Mouse (Mus musculus) midbrain, embryonic 14.5 days (tissue): ENCODE results near the gene Lhx1. TPM values are rescaled to one million over a fixed set of nuclear protein-coding genes. Genes with fewer than 3 reads are reported as not detected.

Experiments used
- ATAC-seq: fragments of 200-750 bp; cut with Nextera tagmentation; 2 replicates; pipeline ENCODE4 v1.8.0; 2017; ENCODE audit warnings: moderate number of reproducible peaks, moderate library complexity; ENCODE audit not compliant: low FRiP score, low TSS enrichment
- DNase-seq: peaks from one replicate; pipeline ENCODE4 v3.0.0-alpha.2; 2015
- H3K27ac ChIP-seq: fragments of 300-500 bp; sonication (generic); replicated peaks from 2 replicates; pipeline ENCODE4 v1.5.1; 2014; ENCODE audit warnings: mild to moderate bottlenecking, low read depth, low read length, moderate library complexity
- H3K27me3 ChIP-seq: fragments of 300-500 bp; sonication (generic); 2 replicates; pipeline ENCODE4 v1.6.1; 2014; ENCODE audit warnings: low read length, control low read depth, mixed read lengths; ENCODE audit not compliant: control insufficient read depth, insufficient read depth
- H3K36me3 ChIP-seq: fragments of 300-500 bp; sonication (generic); 2 replicates; pipeline ENCODE4 v1.6.1; 2014; ENCODE audit warnings: low read length, control low read depth; ENCODE audit not compliant: control insufficient read depth, insufficient read depth
- H3K4me1 ChIP-seq: fragments of 300-500 bp; sonication (generic); 2 replicates; pipeline ENCODE4 v1.6.1; 2014; ENCODE audit warnings: mild to moderate bottlenecking, antibody characterized with exemption, low read length, control low read depth; ENCODE audit not compliant: control insufficient read depth, insufficient read depth
- H3K4me2 ChIP-seq: fragments of 300-500 bp; sonication (generic); 2 replicates; pipeline ENCODE4 v1.6.1; 2014; ENCODE audit warnings: mild to moderate bottlenecking, low read length, moderate library complexity
- H3K4me3 ChIP-seq: fragments of 300-500 bp; sonication (generic); replicated peaks from 2 replicates; pipeline ENCODE4 v1.5.1; 2014; ENCODE audit warnings: low read depth, low read length
- H3K9ac ChIP-seq: fragments of 300-500 bp; sonication (generic); replicated peaks from 2 replicates; pipeline ENCODE4 v1.6.1; 2014; ENCODE audit warnings: mild to moderate bottlenecking, low read length, moderate library complexity
- H3K9me3 ChIP-seq: fragments of 300-500 bp; sonication (generic); 2 replicates; pipeline ENCODE4 v1.6.1; 2016; ENCODE audit warnings: low read length, control low read depth, mixed read lengths; ENCODE audit not compliant: control insufficient read depth
- WGBS: fragments of 180-500 bp; shearing (Covaris S2); extraction: QIAGEN DNeasy Blood & Tissue Kit; methylation state at CpG from one replicate; pipeline ENCODE4 v1.1.7; 2014; 5-methylcytosine and 5-hydroxymethylcytosine counted together
- polyA plus RNA-seq: library from polyadenylated mRNA; unstranded; fragments of >200 nt; fragmentation: Nextera tagmentation; extraction: Ambion mirVana; gene quantifications from 2 replicates; pipeline ENCODE4 v1.2.1, GENCODE M21; 2014

The Lhx1 gene
- 49.8 and 53.0 TPM in 2 replicates for polyA plus RNA-seq

DNA sequence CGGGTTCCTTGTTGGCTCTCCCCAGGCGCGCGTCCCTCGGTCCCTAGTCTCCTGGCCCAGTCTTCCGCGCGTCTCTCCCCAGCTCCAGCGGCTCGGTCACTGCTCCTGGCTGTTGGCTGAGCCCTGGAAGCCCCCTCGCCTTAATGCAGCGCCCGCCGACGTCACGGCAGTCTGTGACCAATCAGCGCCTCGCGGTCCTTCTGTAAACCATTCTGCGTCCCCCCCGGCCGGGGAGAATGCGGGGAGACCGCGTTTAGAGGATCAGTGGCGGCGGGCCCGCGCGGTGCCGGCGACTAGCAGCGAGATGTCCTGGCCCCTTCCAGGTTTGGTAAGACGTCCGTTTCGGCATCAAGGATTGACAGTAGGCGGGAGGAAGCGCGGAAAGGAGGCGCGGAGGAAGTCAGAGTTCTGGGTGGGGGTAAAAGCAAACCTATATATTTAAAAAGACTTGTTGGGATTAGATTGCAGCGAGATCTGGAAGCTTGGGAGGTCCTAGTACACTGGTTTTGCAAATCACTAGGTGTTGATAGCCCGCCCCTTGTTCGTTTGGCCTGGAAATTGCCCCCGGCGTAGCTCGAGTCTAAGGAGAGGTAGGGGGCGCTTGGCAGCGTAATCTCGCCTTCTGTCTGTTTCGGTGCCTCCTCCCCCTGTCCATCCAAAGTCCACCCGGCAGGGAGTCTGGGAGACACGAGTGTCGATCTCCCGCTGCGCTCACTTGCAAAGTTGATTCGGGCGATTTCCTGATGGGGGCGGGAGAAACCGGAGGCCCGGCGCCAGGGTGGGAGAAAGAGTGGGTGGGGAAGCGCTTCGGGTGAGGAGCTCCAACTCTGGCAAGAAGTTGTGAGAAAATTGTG, at the start of gene Lhx1:
TSS of gene Lhx1 (minus strand) at position 115 of the 854 bp plus-strand sequence.
- DNase-seq (peak; percentile 95), ATAC-seq (peak; percentile 89)
- peak within 1 kb of the TSS; percentile 71 for H3K4me2 ChIP-seq
- no peaks in the 10 kb centered on the region for H3K9me3 ChIP-seq
- peaks cover 7% of the 10 kb centered on the region for H3K4me1 ChIP-seq
- H3K27me3 ChIP-seq, result peaks cover 80% of the 10 kb centered on the region
- peak within 1 kb of the TSS; percentile 66 for H3K9ac ChIP-seq
- under 1% methylated on average over 64 of the region's 64 CpGs for WGBS
- H3K27ac ChIP-seq, result peak within 1 kb of the TSS; percentile 90
- peak within 1 kb of the TSS; percentile 57 for H3K4me3 ChIP-seq
- 0 out of 2 replicates have a peak, but pooled peaks cover 7% of the 10 kb centered on the region for H3K36me3 ChIP-seq

DNA sequence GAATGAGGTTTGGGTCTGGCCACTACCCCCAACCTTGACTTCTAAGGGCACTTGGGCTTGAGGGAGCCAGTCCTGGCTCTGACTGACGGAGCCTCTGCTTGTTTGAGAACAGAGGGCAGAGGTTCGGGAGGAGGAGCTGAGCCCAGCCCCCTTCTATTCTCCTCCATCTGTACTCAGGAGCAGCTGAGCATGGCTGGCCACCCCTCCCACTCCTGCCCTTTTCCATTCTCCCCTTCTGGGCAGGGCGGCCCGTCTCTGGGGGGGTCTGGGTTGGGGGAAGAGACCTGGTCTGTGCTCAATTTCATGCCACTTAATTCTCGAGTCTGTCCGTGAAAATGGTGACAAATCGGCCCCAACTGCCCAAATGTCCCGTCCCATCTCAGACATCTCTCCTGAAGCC, 49.5 kb upstream of the Lhx1 start:
- H3K27me3 ChIP-seq, result 0 out of 2 replicates have a peak, but pooled peaks cover 2% of the 10 kb centered on the region
- no peak overlapping the region for H3K9ac ChIP-seq
- H3K4me1 ChIP-seq, result peaks cover 43% of the 10 kb centered on the region
- 5% methylated on average over 8 of the region's 8 CpGs for WGBS
- no peak for ATAC-seq
- no peaks in the 10 kb centered on the region for H3K36me3 ChIP-seq
- no peak overlapping the region for H3K27ac ChIP-seq
- no peak overlapping the region for H3K4me3 ChIP-seq
- peak; percentile 19 for DNase-seq
- H3K9me3 ChIP-seq, result no peaks in the 10 kb centered on the region
- no peak overlapping the region for H3K4me2 ChIP-seq

DNA sequence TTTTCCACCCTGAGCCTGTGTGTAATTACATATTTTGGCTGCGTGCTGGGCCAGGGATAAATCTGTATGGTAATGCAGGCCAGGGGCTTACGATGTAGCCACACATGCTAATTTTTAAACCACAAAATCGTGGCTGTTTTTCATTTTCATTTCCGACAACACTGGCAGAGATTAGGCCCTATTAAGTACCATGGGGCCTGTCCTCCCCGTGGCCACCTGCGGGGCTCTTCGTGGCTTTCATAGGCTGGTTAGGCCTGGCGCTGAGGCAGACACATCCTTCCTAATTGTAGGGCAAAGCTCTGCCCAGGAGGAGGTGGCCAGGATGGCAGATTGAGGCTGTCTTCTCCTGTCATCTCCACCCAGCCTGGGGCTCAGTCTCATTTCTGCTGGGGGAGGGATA, 48.3 kb upstream of the Lhx1 start:
- Histone ChIP-seq H3K4me2 (no peak overlapping the region), H3K9ac (no peak overlapping the region), H3K36me3 (no peaks in the 10 kb centered on the region), H3K4me1 (peaks cover 49% of the 10 kb centered on the region), H3K27ac (0 out of 2 replicates have a peak overlapping the region, but pooled peaks have one; percentile 28), H3K4me3 (no peak overlapping the region), H3K9me3 (no peaks in the 10 kb centered on the region), H3K27me3 (0 out of 2 replicates have a peak, but pooled peaks cover 2% of the 10 kb centered on the region)
- WGBS, result 23% methylated on average over 8 of the region's 8 CpGs
- DNase-seq, result peak; percentile 63
- no peak for ATAC-seq

DNA sequence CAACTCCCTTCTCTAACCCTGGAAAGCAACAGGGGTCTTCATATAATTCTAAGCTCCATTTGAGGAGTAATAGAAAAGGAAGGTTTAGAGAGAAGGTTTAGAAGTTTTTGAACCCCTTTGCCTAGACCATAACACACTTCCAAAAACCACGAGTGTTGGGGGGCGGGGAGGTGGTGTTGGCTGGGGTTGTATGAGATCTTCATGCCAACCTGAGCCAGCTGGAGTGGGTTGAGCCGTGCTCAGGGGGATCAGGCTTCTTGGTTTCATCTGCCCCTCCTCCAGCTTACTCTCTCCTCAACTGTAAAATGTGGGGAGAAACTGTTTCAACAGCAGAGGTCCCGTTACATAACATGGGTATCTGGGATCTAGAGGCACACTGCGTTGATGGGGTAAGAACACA, 45.5 kb upstream of the Lhx1 start:
- Histone ChIP-seq H3K27me3 (no peaks in the 10 kb centered on the region), H3K9ac (no peak overlapping the region), H3K27ac (peak overlapping the region; percentile 76), H3K9me3 (no peaks in the 10 kb centered on the region), H3K36me3 (no peaks in the 10 kb centered on the region), H3K4me2 (no peak overlapping the region), H3K4me3 (no peak overlapping the region), H3K4me1 (peaks cover 50% of the 10 kb centered on the region)
- ATAC-seq, result no peak
- DNase-seq, result no peak
- 66% methylated on average over 5 of the region's 5 CpGs for WGBS

DNA sequence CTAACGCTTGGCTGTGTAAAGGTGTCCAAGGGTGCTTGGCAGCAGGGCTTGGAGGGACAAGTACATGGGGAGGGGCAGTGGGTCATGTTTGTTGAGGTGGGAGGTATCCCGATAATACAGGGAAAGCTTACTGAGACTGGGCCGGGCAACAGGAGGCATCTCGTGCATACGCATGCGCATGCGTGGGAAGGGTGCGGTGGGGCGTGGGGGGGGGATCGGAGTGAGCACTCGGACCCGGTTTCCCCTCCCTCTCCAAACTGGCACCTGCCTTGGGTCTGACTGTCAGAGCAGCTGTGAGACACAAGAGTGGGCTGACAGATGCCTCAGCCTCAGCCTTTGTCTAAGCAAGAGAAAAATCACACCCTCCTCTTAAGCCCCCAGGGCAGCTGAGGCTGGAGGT, 45.1 kb upstream of the Lhx1 start:
- no peak overlapping the region for H3K4me3 ChIP-seq
- H3K9ac ChIP-seq, result no peak overlapping the region
- peaks cover 50% of the 10 kb centered on the region for H3K4me1 ChIP-seq
- H3K9me3 ChIP-seq, result no peaks in the 10 kb centered on the region
- H3K27ac ChIP-seq, result peak overlapping the region; percentile 76
- 15% methylated on average over 12 of the region's 12 CpGs for WGBS
- H3K36me3 ChIP-seq, result no peaks in the 10 kb centered on the region
- H3K27me3 ChIP-seq, result no peaks in the 10 kb centered on the region
- ATAC-seq (peak; percentile 55; the same call in 1 of the 2 replicates), DNase-seq (peak; percentile 64)
- peak overlapping the region; percentile 13; the same call in 1 of the 2 replicates for H3K4me2 ChIP-seq

DNA sequence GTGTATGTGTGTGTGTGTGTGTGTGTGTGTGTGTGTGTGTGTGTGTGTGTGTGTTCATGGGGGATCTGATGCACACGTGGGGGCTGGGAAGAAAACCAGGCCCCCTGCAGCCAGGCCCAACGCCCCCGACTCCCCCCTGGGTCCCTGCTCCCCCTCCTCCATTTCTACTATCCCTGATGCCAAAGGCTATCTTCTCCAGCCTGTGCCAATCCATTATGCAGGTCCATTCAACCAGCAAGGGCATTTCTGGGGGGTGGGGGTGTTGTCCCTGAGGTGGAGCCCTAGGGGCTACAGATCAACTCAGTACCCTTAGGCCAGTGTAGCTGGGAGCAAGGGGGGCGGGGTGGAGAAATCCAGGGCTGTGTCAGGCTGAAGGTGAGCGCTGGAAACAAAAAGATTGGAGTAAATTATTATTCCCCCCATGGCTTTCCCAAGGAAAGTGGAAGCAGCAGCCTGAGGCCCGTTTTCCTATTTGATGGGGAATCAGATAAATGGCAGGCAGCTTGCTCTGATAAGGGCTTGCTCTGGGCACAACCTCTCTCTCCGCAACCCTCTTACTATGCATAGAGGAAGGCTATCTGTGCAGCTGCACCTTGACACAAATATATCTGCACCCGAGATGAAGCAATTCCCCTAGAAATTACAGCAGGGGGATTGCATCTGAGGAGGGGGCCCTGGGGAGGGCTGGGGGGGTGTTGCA, 43.9 kb upstream of the Lhx1 start:
- WGBS, result 31% methylated on average over 8 of the region's 8 CpGs
- no peaks in the 10 kb centered on the region for H3K36me3 ChIP-seq
- ATAC-seq (peak; percentile 51; the same call in 1 of the 2 replicates), DNase-seq (peak; percentile 72)
- H3K9ac ChIP-seq, result no peak overlapping the region
- H3K9me3 ChIP-seq, result no peaks in the 10 kb centered on the region
- H3K4me3 ChIP-seq, result no peak overlapping the region
- H3K27ac ChIP-seq, result peak overlapping the region; percentile 76
- H3K4me2 ChIP-seq, result no peak overlapping the region
- peaks cover 40% of the 10 kb centered on the region for H3K4me1 ChIP-seq
- no peaks in the 10 kb centered on the region for H3K27me3 ChIP-seq

DNA sequence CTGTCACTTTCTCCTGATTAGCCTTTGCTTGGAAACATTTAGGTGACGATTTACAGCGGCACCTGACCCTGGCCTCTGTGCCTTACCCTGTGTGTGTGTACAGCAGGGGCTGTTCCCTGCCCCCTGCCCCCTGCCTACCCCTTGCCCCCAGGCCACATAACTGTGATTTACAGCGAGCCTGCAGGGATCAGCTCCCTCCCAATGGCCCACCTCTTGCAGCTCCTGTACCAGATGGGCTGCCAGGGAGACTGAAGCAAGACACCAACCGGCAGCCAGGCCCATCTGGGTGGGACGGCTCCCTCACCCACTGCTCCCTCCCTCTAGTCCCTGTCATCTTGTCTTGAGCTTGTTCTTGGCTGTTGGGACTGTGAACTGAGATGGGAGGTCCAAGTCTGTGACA, 43.1 kb upstream of the Lhx1 start:
- Histone ChIP-seq H3K36me3 (no peaks in the 10 kb centered on the region), H3K4me1 (peaks cover 39% of the 10 kb centered on the region), H3K27ac (peak overlapping the region; percentile 72), H3K9ac (no peak overlapping the region), H3K9me3 (no peaks in the 10 kb centered on the region), H3K27me3 (no peaks in the 10 kb centered on the region), H3K4me3 (no peak overlapping the region), H3K4me2 (no peak overlapping the region)
- ATAC-seq (no peak), DNase-seq (peak; percentile 39)
- WGBS, result 31% methylated on average over 5 of the region's 5 CpGs

DNA sequence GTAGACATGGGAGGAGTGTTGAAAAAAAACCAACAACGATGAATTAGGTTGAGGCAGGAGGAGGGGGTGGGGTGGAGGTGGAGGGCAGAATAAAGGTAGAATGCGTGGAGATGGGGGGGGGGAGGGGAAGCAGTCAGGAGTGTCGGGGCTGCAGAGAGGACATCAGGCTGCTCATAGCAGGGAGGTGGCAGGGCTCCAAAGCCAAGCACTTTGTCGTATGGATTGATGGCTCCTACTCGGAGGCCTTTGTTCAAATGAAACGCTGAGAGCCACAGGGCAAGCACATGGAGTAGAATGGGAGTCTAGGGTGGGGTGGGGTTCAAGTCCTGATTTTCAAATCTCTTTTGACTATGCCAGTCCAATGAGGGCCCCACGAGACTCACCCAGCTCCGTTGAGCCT, 41.4 kb upstream of the Lhx1 start:
- no peak for DNase-seq
- peaks cover 46% of the 10 kb centered on the region for H3K4me1 ChIP-seq
- H3K4me3 ChIP-seq, result no peak overlapping the region
- WGBS, result 47% methylated on average over 8 of the region's 8 CpGs
- no peak overlapping the region for H3K27ac ChIP-seq
- no peaks in the 10 kb centered on the region for H3K27me3 ChIP-seq
- H3K9ac ChIP-seq, result no peak overlapping the region
- H3K9me3 ChIP-seq, result no peaks in the 10 kb centered on the region
- no peak for ATAC-seq
- no peak overlapping the region for H3K4me2 ChIP-seq
- no peaks in the 10 kb centered on the region for H3K36me3 ChIP-seq
